Mouse (Mus musculus): Measurements from ENCODE around the gene Mroh8.
A peak's percentile ranks its signal among the peaks of the same experiment; 100 is the strongest.
"Not testable (repeated sequence)": the region's sequence is repeated elsewhere in the genome, so short reads cannot be mapped to it uniquely, and the experiment has no call there.

The Mroh8 gene

DNA sequence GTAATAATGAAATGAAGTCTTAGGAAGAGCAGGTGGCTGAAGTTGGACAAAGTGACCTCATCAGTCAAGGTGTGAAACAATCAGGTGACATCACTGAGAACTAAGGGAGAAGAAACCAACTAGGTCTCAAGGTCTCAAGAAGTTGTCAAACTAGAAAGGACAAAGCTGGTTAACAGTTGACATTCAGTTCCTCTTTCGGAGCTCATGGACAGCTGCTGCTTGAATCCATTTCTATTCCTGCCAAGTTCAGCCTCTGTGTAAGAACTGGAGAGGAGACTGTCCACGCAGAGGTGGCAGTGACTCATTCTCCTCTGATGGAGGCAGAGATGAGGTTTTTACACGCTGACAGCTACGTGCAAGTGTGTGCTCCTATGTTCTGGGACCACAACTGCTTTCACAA lies 92.1 kb downstream of the Mroh8 start:
- DNase-seq, result no peak

GRCm38 (mm10) chr2:157186504-157186903 lies 92.8 kb downstream of the Mroh8 start:
- DNase-seq, result no peak

- no peak for DNase-seq
These were observed 94.2 kb downstream of the Mroh8 start for GRCm38 (mm10) chr2:157185022-157185660.

GRCm38 (mm10) chr2:157178167-157178566 lies 101.2 kb downstream of the Mroh8 start:
- no peak for DNase-seq

GRCm38 (mm10) chr2:157176248-157176647 lies 103.1 kb downstream of the Mroh8 start:
- no peak for DNase-seq

GRCm38 (mm10) chr2:157174416-157174815 lies 104.9 kb downstream of the Mroh8 start:
- peak; percentile 13 for DNase-seq

DNA sequence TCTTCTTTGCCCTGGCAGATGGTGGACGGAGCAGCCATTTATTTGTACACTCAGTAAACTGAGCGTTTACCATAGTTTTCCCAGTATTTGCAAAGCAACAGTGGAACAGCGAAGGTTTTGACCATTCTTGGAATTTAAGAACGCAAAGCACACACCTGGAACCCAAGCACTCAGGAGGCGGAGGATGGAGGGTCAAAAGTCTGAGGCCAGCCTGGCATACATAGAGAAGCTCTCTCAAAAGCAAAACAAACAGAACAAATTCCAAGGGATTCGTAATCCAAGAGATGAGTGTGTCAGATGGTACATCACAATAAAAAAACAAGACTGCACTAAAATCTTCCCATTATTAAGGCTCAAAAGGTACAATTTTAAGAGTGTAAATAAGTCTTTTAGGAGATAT lies 105.8 kb downstream of the Mroh8 start:
- DNase-seq, result no peak

DNA sequence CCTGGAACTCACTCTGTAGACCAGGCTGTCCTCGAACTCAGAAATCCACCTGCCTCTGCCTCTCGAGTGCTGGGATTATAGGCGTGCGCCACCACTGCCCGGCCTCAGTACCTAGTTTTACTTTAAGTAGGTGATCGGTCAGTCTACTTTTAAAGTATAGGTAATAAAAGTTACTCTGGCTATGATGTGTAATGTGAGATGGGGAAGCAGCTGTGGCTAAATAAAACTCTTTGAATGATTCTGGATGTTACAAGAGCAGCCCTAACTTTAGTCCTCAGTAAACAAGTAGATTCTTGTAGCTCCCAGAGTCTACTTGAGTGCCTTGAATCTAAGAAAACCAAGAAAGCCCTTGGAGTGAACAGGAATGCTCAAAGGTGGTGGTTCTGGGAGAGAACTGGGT lies 106.4 kb downstream of the Mroh8 start:
- DNase-seq, result no peak

- no peak for DNase-seq
These were observed 108.7 kb downstream of the Mroh8 start for GRCm38 (mm10) chr2:157170626-157171025.

DNA sequence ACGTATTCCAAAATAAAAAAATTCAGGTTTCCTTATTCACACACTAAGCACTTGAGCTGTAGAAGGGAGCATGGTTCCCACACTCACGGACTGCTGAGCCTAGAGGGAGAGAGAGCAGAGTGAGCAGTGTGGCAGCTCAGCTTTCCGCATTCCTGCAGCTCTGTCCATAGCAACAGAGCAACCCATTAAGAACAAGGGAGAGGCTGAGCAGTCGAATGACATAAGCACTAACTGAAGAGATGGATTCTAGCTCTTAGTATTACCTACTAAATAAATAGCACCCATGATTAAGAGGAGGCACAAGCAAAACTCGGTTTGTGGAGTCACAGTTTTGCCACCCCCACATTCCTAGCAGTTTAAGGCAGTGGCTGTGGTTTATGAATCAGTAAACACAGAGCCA lies 109.2 kb downstream of the Mroh8 start:
- DNase-seq, result peak; percentile 62

- DNase-seq, result no peak
These were observed 112.8 kb downstream of the Mroh8 start for GRCm38 (mm10) chr2:157166371-157167080.

DNA sequence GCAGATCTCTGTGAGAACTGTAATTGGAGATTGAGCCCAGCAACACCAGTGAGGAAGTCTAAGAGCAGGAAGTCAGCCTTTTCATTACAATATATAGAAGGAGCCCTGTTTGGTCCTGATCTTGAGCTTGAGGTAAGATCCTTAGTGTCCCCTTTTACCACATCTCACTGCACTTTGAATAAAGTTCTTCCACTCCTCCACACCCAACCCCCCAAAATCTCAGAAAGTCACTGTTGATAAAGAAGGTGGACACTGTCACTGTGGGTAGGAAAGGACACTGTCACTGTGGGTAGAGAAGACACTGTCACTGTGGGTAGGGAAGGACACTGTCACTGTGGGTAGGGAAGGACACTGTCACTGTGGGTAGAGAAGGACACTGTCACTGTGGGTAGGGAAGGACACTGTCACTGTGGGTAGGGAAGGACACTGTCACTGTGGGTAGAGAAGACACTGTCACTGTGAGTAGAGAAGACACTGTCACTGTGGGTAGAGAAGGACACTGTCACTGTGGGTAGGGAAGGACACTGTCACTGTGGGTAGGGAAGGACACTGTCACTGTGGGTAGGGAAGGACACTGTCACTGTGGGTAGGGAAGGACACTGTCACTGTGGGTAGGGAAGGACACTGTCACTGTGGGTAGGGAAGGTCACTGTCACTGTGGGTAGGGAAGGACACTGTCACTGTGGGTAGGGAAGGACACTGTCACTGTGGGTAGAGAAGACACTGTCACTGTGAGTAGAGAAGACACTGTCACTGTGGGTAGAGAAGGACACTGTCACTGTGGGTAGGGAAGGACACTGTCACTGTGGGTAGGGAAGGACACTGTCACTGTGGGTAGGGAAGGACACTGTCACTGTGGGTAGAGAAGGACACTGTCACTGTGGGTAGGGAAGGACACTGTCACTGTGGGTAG lies 113.8 kb downstream of the Mroh8 start:
- DNase-seq, result not testable (repeated sequence)

GRCm38 (mm10) chr2:157164101-157164500 lies 115.2 kb downstream of the Mroh8 start:
- DNase-seq, result no peak

Data from lung, postnatal 36 days (tissue).